Mouse (Mus musculus) B cell, adult 2 months (primary cell): ENCODE results near the gene Otc.

Experiments used
- DNase-seq, 2 experiments: peaks; one replicate each; pipeline ENCODE4 v3.0.0; 2022

The Otc gene

GRCm38 (mm10) chrX:10251852-10252504 is at the start of gene Otc:
Gene Otc, plus strand, starts transcription at chrX:10252305.
- DNase-seq: no peak

- no peak for DNase-seq
Measured at GRCm38 (mm10) chrX:10205937-10206336, 46.2 kb upstream of the Otc start.

GRCm38 (mm10) chrX:10215972-10216371 is 36.1 kb upstream of the Otc start:
- DNase-seq: peak in 1 of 2 experiments; percentile 59

- peak; percentile 94 to 96 for DNase-seq
Measured at GRCm38 (mm10) chrX:10216410-10216949, 35.6 kb upstream of the Otc start, which contains the start of gene Rpgr. Gene Rpgr, minus strand, starts transcription at chrX:10216920.

GRCm38 (mm10) chrX:10219281-10219680 is 32.8 kb upstream of the Otc start:
- no peak for DNase-seq

- no peak for DNase-seq
Measured at GRCm38 (mm10) chrX:10233051-10233450, 19.1 kb upstream of the Otc start.

- no peak for DNase-seq
Measured at GRCm38 (mm10) chrX:10234617-10235016, 17.5 kb upstream of the Otc start.

- no peak for DNase-seq
Measured at GRCm38 (mm10) chrX:10239515-10239914, 12.6 kb upstream of the Otc start.

GRCm38 (mm10) chrX:10243916-10244315 is 8.2 kb upstream of the Otc start:
- DNase-seq: no peak

GRCm38 (mm10) chrX:10251357-10251756 is 748 bp upstream of the Otc start:
- DNase-seq: no peak

GRCm38 (mm10) chrX:10257774-10258173 is 5.7 kb downstream of the Otc start:
- no peak for DNase-seq

- no peak for DNase-seq
Measured at GRCm38 (mm10) chrX:10258260-10258659, 6.2 kb downstream of the Otc start.

GRCm38 (mm10) chrX:10268308-10268707 is 16.2 kb downstream of the Otc start:
- DNase-seq: no peak

GRCm38 (mm10) chrX:10268761-10269437 is 16.8 kb downstream of the Otc start:
- no peak for DNase-seq

- no peak for DNase-seq
Measured at GRCm38 (mm10) chrX:10297341-10297740, 45.2 kb downstream of the Otc start.

GRCm38 (mm10) chrX:10318176-10318575 is 66.1 kb downstream of the Otc start:
- DNase-seq: no peak

GRCm38 (mm10) chrX:10330246-10330645 is 78.1 kb downstream of the Otc start:
- DNase-seq: no peak

- DNase-seq: no peak
Measured at GRCm38 (mm10) chrX:10331749-10332148, 79.6 kb downstream of the Otc start.

GRCm38 (mm10) chrX:10336816-10337215 is 84.7 kb downstream of the Otc start:
- no peak for DNase-seq

- DNase-seq: no peak
Measured at GRCm38 (mm10) chrX:10355867-10356266, 103.8 kb downstream of the Otc start.
